22 mouse cellular contexts compared by ENCODE assay signal in the genomic region with DNA sequence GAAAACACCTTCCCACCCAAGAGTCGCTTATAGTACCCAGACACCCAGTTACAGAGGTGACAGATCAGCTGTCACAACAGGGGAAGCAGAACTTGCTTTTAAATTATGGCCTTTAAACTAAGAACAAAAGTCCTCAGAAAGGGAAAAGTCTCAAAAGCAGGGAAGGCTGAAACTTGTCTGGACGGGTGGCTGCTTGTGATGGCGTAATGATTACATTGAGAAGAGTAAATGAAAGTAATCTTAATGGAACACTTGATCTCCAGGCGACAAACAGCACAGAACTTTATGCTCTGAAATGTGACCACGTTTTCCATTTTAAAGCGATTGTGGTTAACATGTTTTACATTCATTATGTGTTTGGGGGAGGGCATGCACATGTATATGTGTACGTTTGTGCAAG. TPM values are rescaled to one million over a fixed set of nuclear protein-coding genes. Genes with fewer than 3 reads are reported as not detected.
DNase-seq lines count a peak whose midpoint lies in the region; ATAC-seq and TF ChIP-seq lines count a peak whose summit lies in the region.
"Had no signal": no experiment of that assay in that cellular context is flagged by ENCODE, and none has a peak within 500 bp of the region (broad histone marks: within the 10 kb centered on the region; RNA-seq: fewer than 3 reads in every experiment).

No protein-coding gene starts in this region.

- no peak for ATAC-seq in embryonic facial prominence, embryonic 13.5 days (ENCODE audit: insufficient number of reproducible peaks, insufficient read depth, low FRiP score, low TSS enrichment, low read depth)
- ATAC-seq in stomach, embryonic 15.5 days (ENCODE audit: insufficient read depth, low FRiP score, low read depth) = no peak
- ATAC-seq: CD4-positive, CD25-positive, alpha-beta regulatory T cell, adult 4 months; forebrain, embryonic 15.5 days; hindbrain, postnatal 0 days had no signal

- TF ChIP-seq POLR2A in lung, adult 2 months (IDR thresholded peaks at IDR 0.05; ENCODE audit: borderline replicate concordance, extremely low read depth, low read depth, low read length) = no peak

- H3K9ac ChIP-seq in embryonic facial prominence, embryonic 13.5 days = no peak overlapping the region
- H3K9ac ChIP-seq in stomach, embryonic 15.5 days = no peak overlapping the region
- H3K9ac ChIP-seq: forebrain, embryonic 15.5 days; heart, embryonic 15.5 days; hindbrain, embryonic 13.5 days had no signal

- no peaks in the 10 kb centered on the region for H3K27me3 ChIP-seq in embryonic facial prominence, embryonic 13.5 days
- H3K27me3 ChIP-seq in embryonic facial prominence, embryonic 10.5 days (replicated peaks; ENCODE audit: low read depth, poor library complexity, severe bottlenecking) = no peaks in the 10 kb centered on the region
- H3K27me3 ChIP-seq in stomach, embryonic 15.5 days (replicated peaks) = no peaks in the 10 kb centered on the region
- H3K27me3 ChIP-seq: forebrain, embryonic 15.5 days; heart, embryonic 15.5 days; hindbrain, embryonic 13.5 days had no signal

- no peak for TF ChIP-seq CTCF in lung, adult 2 months (IDR thresholded peaks at IDR 0.05; ENCODE audit: insufficient read depth, low read length)

- H3K9me3 ChIP-seq in embryonic facial prominence, embryonic 13.5 days = no peaks in the 10 kb centered on the region
- no peaks in the 10 kb centered on the region for H3K9me3 ChIP-seq in embryonic facial prominence, embryonic 10.5 days
- H3K9me3 ChIP-seq in stomach, embryonic 15.5 days = no peaks in the 10 kb centered on the region
- H3K9me3 ChIP-seq: forebrain, embryonic 15.5 days; heart, embryonic 15.5 days; hindbrain, embryonic 13.5 days had no signal

- no peak overlapping the region for H3K4me2 ChIP-seq in embryonic facial prominence, embryonic 13.5 days
- H3K4me2 ChIP-seq in stomach, embryonic 15.5 days = no peak overlapping the region; the same call in 1 of the 2 replicates
- H3K4me2 ChIP-seq: forebrain, embryonic 15.5 days; heart, embryonic 11.5 days; heart, embryonic 15.5 days; hindbrain, embryonic 13.5 days had no signal

- 53% methylated on average over 7 of the region's 7 CpGs for WGBS in embryonic facial prominence, embryonic 13.5 days
- WGBS in embryonic facial prominence, embryonic 10.5 days = 79% methylated on average over 7 of the region's 7 CpGs
- 61% methylated on average over 7 of the region's 7 CpGs for WGBS in lung, adult 2 months
- 63% methylated on average over 7 of the region's 7 CpGs for WGBS in stomach, embryonic 15.5 days

- H3K4me1 ChIP-seq in embryonic facial prominence, embryonic 13.5 days = 0 out of 2 replicates have a peak, but pooled peaks cover 18% of the 10 kb centered on the region
- 0 out of 2 replicates have a peak, but pooled peaks cover 4% of the 10 kb centered on the region for H3K4me1 ChIP-seq in embryonic facial prominence, embryonic 10.5 days
- no peaks in the 10 kb centered on the region for H3K4me1 ChIP-seq in lung, adult 2 months (ENCODE audit: control insufficient read depth, insufficient read depth, low read length)
- no peaks in the 10 kb centered on the region for H3K4me1 ChIP-seq in stomach, embryonic 15.5 days
- H3K4me1 ChIP-seq: forebrain, embryonic 15.5 days; heart, embryonic 15.5 days; hindbrain, embryonic 13.5 days had no signal

- no peak for DNase-seq in embryonic facial prominence, embryonic 10.5 days (ENCODE audit: low spot score)
- peak; percentile 18 for DNase-seq in lung, postnatal 25 days (ENCODE audit: low spot score)
- no peak for DNase-seq in lung, adult 2 months
- DNase-seq in kidney, postnatal 25 days = no peak
- DNase-seq in thymus, postnatal 10 days (ENCODE audit: low spot score in 2 of 2) = no peak
- DNase-seq: adrenal gland, postnatal 10 days; B cell, adult 2 months; cerebellum, adult 11 months; cerebellum, adult 8-10 months; cerebellum, postnatal 14 days; gastrocnemius, postnatal 14 days; heart, adult 2 months; heart, postnatal 14 days had no signal

- H3K36me3 ChIP-seq in embryonic facial prominence, embryonic 13.5 days = no peaks in the 10 kb centered on the region
- no peaks in the 10 kb centered on the region for H3K36me3 ChIP-seq in embryonic facial prominence, embryonic 10.5 days (replicated peaks)
- no peaks in the 10 kb centered on the region for H3K36me3 ChIP-seq in stomach, embryonic 15.5 days
- H3K36me3 ChIP-seq: forebrain, embryonic 15.5 days; G1E; heart, embryonic 15.5 days; hindbrain, embryonic 13.5 days had no signal

- peak overlapping the region; percentile 56 for H3K27ac ChIP-seq in embryonic facial prominence, embryonic 13.5 days
- no peak overlapping the region for H3K27ac ChIP-seq in embryonic facial prominence, embryonic 10.5 days (replicated peaks)
- H3K27ac ChIP-seq in stomach, embryonic 15.5 days = peak overlapping the region; percentile 69
- H3K27ac ChIP-seq: forebrain, embryonic 15.5 days; heart, adult 2 months; heart, embryonic 15.5 days; hindbrain, embryonic 13.5 days; hindbrain, postnatal 0 days had no signal

- no peak overlapping the region for H3K4me3 ChIP-seq in embryonic facial prominence, embryonic 13.5 days
- H3K4me3 ChIP-seq in embryonic facial prominence, embryonic 10.5 days = no peak overlapping the region
- no peak overlapping the region for H3K4me3 ChIP-seq in lung, adult 2 months (replicated peaks; ENCODE audit: extremely low read depth, low read depth, low read length)
- H3K4me3 ChIP-seq in stomach, embryonic 15.5 days (replicated peaks) = no peak overlapping the region
- H3K4me3 ChIP-seq: forebrain, embryonic 15.5 days; heart, adult 2 months; heart, embryonic 15.5 days; hindbrain, embryonic 13.5 days had no signal

RNA-seq across cellular contexts. Expression of gene Cdc42ep3, which starts 39.0 kb away (rescaled TPM):
- 61.4 and 67.9 TPM in 2 replicates for polyA plus RNA-seq in embryonic facial prominence, embryonic 13.5 days (2015; fragmentation: Nextera tagmentation; extraction: Ambion mirVana)
- 17.0 and 18.8 TPM in 2 replicates for polyA plus RNA-seq in embryonic facial prominence, embryonic 10.5 days (2016; fragmentation: Nextera tagmentation; extraction: Ambion mirVana)
- polyA plus RNA-seq in lung, adult 2 months (2012; rRNA removed) = 21.9 and 23.3 TPM in 2 replicates
- polyA plus RNA-seq in stomach, embryonic 15.5 days (2015; fragmentation: Nextera tagmentation; extraction: Ambion mirVana) = 58.9 and 60.1 TPM in 2 replicates
- polyA plus RNA-seq: G1E had no signal
